Mouse (Mus musculus): Measurements from ENCODE around the gene Wdr26.

GRCm38 (mm10) chr1:181149373-181150017 lies 62.3 kb downstream of the Wdr26 start:
- TF ChIP-seq CTCF (IDR thresholded peaks at IDR 0.05; ENCODE audit: low read depth, low read length) (no peak), POLR2A (IDR thresholded peaks at IDR 0.05; ENCODE audit: insufficient read depth, low read length) (no peak)
